Mouse (Mus musculus): ENCODE results near the gene Cchcr1. TPM values are rescaled to one million over a fixed set of nuclear protein-coding genes. Genes with fewer than 3 reads are reported as not detected.
A peak's percentile ranks its signal among the peaks of the same experiment; 100 is the strongest.

The Cchcr1 gene
- total RNA-seq, 1 experiment = 28.5 TPM

DNA sequence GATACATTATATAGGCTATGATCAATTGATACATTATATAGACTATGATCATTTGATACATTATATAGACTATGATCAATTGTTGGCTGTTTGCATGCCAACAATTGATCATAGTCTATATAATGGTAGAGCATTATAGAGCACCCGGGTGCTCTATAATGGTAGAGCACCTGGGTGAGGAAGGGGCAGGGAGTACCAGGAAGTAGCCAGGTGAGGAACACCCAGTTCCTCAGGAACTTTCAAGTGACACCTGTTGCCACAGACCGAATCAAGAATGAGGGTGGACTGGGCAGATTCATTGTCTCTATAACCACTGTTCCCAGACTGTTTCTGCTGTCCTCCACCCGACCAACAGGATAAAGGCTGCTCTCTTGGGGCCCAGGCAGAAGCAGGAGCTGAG is 50.2 kb downstream of the Cchcr1 start, which contains the start of gene 2300002M23Rik:
Gene 2300002M23Rik, plus strand, starts transcription at position 301 of the 400 bp plus-strand sequence.
- Histone ChIP-seq H3K4me3 (ENCODE audit: insufficient read depth in 1 of 2, low read depth in 1 of 2, low read length in 2 of 2, poor library complexity in 1 of 2, severe bottlenecking in 1 of 2) (peak within 1 kb of the TSS in 1 of 2 experiments; percentile 9; a peak in 1 of 4 replicates), H3K36me3 (ENCODE audit: control insufficient read depth, insufficient read depth, low read length, poor library complexity, severe bottlenecking) (no peaks in the 10 kb centered on the region), H3K9ac (ENCODE audit: insufficient read depth, low read depth, low read length, poor library complexity, severe bottlenecking) (no peak within 1 kb of the TSS), H3K9me3 (ENCODE audit: control insufficient read depth, insufficient read depth, low read depth, low read length) (no peaks in the 10 kb centered on the region), H3K27ac (ENCODE audit: insufficient read depth, low read depth, low read length, poor library complexity, severe bottlenecking) (no peak within 1 kb of the TSS), H3K4me1 (ENCODE audit: control insufficient read depth in 2 of 2, insufficient read depth in 2 of 2, low read length in 2 of 2, poor library complexity in 1 of 2) (peaks cover 0 to 10% of the 10 kb centered on the region in 2 experiments; a peak in 1 of 4 replicates)
- TF ChIP-seq MAFK (IDR thresholded peaks at IDR 0.05; ENCODE audit: insufficient read depth, low read depth, low read length) (no peak), ZNF384 (IDR thresholded peaks at IDR 0.05; ENCODE audit: low read depth, low read length) (no peak), HCFC1 (IDR thresholded peaks at IDR 0.05; ENCODE audit: borderline replicate concordance, insufficient read depth, low read length) (no peak), ZC3H11A (IDR thresholded peaks at IDR 0.05; ENCODE audit: borderline replicate concordance, low read depth, low read length) (no peak), CHD2 (IDR thresholded peaks at IDR 0.05; ENCODE audit: low read depth, low read length) (no peak)
- no peak for DNase-seq (ENCODE audit: low read depth, low spot score)
- in situ Hi-C loops (cut with MboI; ENCODE audit: low sequenced_read_pairs in 2 of 2, unreplicated experiment in 2 of 2) = no loop called here

DNA sequence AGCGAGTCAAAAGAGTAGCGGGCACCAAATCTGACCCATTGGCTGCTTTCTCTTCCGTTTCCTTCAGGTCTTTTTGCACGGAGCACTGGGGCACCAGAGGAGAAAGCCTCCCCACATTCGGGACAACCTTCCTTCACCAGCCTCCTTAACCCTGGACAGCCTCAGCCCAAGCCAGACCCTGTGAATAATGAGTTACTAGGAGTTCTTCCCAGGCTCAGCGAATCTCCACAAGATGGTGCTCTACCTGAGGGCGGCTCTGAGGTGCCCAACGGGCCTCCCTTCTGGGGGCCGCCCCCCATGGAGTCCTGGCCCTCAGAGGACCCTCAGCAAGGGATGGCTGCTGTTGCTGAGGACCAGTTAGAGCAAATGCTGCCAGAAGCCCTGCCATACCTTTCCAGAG is 50.9 kb downstream of the Cchcr1 start:
- Histone ChIP-seq H3K9me3 (ENCODE audit: control insufficient read depth, insufficient read depth, low read depth, low read length) (no peaks in the 10 kb centered on the region), H3K9ac (ENCODE audit: insufficient read depth, low read depth, low read length, poor library complexity, severe bottlenecking) (no peak overlapping the region), H3K36me3 (ENCODE audit: control insufficient read depth, insufficient read depth, low read length, poor library complexity, severe bottlenecking) (no peaks in the 10 kb centered on the region), H3K27ac (ENCODE audit: insufficient read depth, low read depth, low read length, poor library complexity, severe bottlenecking) (no peak overlapping the region), H3K4me1 (ENCODE audit: control insufficient read depth in 2 of 2, insufficient read depth in 2 of 2, low read length in 2 of 2, poor library complexity in 1 of 2) (peaks cover 0 to 10% of the 10 kb centered on the region in 2 experiments; a peak in 1 of 4 replicates), H3K4me3 (ENCODE audit: insufficient read depth in 1 of 2, low read depth in 1 of 2, low read length in 2 of 2, poor library complexity in 1 of 2, severe bottlenecking in 1 of 2) (no peak overlapping the region; a peak in 1 of 4 replicates)
- no peak for TF ChIP-seq ZNF384 (IDR thresholded peaks at IDR 0.05; ENCODE audit: low read depth, low read length)
- in situ Hi-C loops (cut with MboI; ENCODE audit: low sequenced_read_pairs in 2 of 2, unreplicated experiment in 2 of 2) = no loop called here
- no peak for DNase-seq (ENCODE audit: low read depth, low spot score)

DNA sequence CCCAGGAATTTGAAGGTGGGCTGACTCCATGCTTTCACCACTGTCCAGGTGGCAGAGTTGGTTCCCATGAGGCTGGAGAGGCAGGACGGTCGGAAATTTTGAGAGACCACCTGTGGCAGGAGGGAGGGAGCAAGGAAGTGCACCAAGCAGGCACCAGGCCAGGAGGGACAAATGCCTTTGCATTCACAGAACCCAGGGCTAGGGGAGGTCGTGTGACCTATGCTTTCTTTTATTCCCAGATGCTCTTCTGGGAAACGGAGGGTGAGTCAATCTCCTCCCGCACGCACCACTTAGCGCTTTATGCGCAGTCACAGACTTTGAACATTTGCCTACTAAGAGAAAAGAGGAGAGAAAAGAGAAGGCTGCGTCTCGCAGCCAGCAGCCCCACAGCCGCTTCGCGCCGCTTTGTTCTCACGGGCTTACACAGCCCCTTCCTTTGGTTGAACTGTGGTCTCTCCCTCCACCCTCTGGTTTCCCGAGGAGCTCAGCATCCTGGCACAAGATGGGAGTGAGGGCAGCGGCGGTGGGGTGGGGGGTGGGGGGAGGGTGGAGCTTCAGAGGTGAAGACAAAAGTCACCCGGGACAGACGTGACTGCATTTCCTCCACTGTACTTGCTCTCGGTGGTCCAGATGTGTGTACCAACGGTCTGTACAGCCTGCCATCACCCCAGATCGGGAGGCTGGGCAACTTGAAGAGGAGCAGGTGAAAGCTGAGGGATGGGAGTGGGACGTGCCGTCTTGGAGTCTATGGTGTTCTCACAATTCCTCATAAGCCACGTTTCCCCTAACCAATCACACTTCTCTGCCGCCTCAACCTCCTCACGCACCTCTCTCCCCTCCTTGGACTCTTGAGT is 52.4 kb downstream of the Cchcr1 start:
- no peaks in the 10 kb centered on the region for H3K36me3 ChIP-seq (ENCODE audit: control insufficient read depth, insufficient read depth, low read length, poor library complexity, severe bottlenecking)
- no peaks in the 10 kb centered on the region for H3K9me3 ChIP-seq (ENCODE audit: control insufficient read depth, insufficient read depth, low read depth, low read length)
- peak overlapping the region; percentile 31 to 35 for H3K4me3 ChIP-seq (ENCODE audit: insufficient read depth in 1 of 2, low read depth in 1 of 2, low read length in 2 of 2, poor library complexity in 1 of 2, severe bottlenecking in 1 of 2)
- H3K27ac ChIP-seq (ENCODE audit: insufficient read depth, low read depth, low read length, poor library complexity, severe bottlenecking) = no peak overlapping the region
- TF ChIP-seq ZNF384 (IDR thresholded peaks at IDR 0.05; ENCODE audit: low read depth, low read length) (no peak), ZC3H11A (IDR thresholded peaks at IDR 0.05; ENCODE audit: borderline replicate concordance, low read depth, low read length) (no peak), CHD2 (IDR thresholded peaks at IDR 0.05; ENCODE audit: low read depth, low read length) (no peak), HCFC1 (IDR thresholded peaks at IDR 0.05; ENCODE audit: borderline replicate concordance, insufficient read depth, low read length) (no peak), MAFK (IDR thresholded peaks at IDR 0.05; ENCODE audit: insufficient read depth, low read depth, low read length) (no peak)
- in situ Hi-C loops (cut with MboI; ENCODE audit: low sequenced_read_pairs in 2 of 2, unreplicated experiment in 2 of 2) = no loop called here
- H3K4me1 ChIP-seq (ENCODE audit: control insufficient read depth in 2 of 2, insufficient read depth in 2 of 2, low read length in 2 of 2, poor library complexity in 1 of 2) = peaks cover 0 to 10% of the 10 kb centered on the region in 2 experiments; a peak in 1 of 4 replicates
- H3K9ac ChIP-seq (ENCODE audit: insufficient read depth, low read depth, low read length, poor library complexity, severe bottlenecking) = 0 out of 2 replicates have a peak overlapping the region, but pooled peaks have one; percentile 2
- no peak for DNase-seq (ENCODE audit: low read depth, low spot score)

DNA sequence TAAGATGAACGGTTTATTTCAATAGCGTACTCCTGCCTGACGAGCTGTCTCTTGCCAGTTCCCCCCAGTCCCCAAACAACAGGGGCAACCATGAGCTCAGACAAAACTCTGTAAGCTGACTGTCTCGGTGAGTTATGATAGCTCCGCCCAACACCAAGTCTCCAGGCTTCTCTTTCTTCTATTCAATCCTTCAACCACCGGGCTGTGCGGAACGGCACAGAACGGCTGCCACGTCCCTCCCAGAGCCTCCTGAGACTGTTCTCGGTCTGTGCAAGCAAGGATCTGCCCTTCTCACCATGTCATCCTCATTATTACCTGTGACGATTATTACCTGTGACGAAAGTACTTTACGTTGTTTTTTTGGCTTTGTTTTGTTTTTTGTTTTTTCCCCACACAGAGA is 53.9 kb downstream of the Cchcr1 start:
- Histone ChIP-seq H3K9me3 (ENCODE audit: control insufficient read depth, insufficient read depth, low read depth, low read length) (no peaks in the 10 kb centered on the region), H3K27ac (ENCODE audit: insufficient read depth, low read depth, low read length, poor library complexity, severe bottlenecking) (no peak overlapping the region), H3K4me3 (ENCODE audit: insufficient read depth in 1 of 2, low read depth in 1 of 2, low read length in 2 of 2, poor library complexity in 1 of 2, severe bottlenecking in 1 of 2) (no peak overlapping the region), H3K4me1 (ENCODE audit: control insufficient read depth in 2 of 2, insufficient read depth in 2 of 2, low read length in 2 of 2, poor library complexity in 1 of 2) (peaks cover 0 to 10% of the 10 kb centered on the region in 2 experiments; a peak in 1 of 4 replicates), H3K36me3 (ENCODE audit: control insufficient read depth, insufficient read depth, low read length, poor library complexity, severe bottlenecking) (no peaks in the 10 kb centered on the region), H3K9ac (ENCODE audit: insufficient read depth, low read depth, low read length, poor library complexity, severe bottlenecking) (no peak overlapping the region)
- in situ Hi-C loops (cut with MboI; ENCODE audit: low sequenced_read_pairs in 2 of 2, unreplicated experiment in 2 of 2) = no loop called here
- TF ChIP-seq ZNF384 (IDR thresholded peaks at IDR 0.05; ENCODE audit: low read depth, low read length) (no peak), HCFC1 (IDR thresholded peaks at IDR 0.05; ENCODE audit: borderline replicate concordance, insufficient read depth, low read length) (no peak), ZC3H11A (IDR thresholded peaks at IDR 0.05; ENCODE audit: borderline replicate concordance, low read depth, low read length) (no peak), MAFK (IDR thresholded peaks at IDR 0.05; ENCODE audit: insufficient read depth, low read depth, low read length) (no peak), CHD2 (IDR thresholded peaks at IDR 0.05; ENCODE audit: low read depth, low read length) (no peak)
- DNase-seq (ENCODE audit: low read depth, low spot score) = no peak

Measured in ES-E14 (cell line).